Mouse (Mus musculus): ENCODE data around the gene Clec11a. TPM values are rescaled to one million over a fixed set of nuclear protein-coding genes. Genes with fewer than 3 reads are reported as not detected.

Clec11a gene
- polyA plus RNA-seq (2014; fragmentation: Nextera tagmentation; extraction: Ambion mirVana) = 0.81 and 0.85 TPM in 2 replicates

- 69% methylated on average over 6 of the region's 6 CpGs for WGBS
Measured at GRCm38 (mm10) chr7:44306516-44307240, at the start of gene Clec11a. Gene Clec11a, minus strand, starts transcription at chr7:44306902.

GRCm38 (mm10) chr7:44355411-44355810 lies 48.7 kb upstream of the Clec11a start:
- WGBS = 62% methylated on average over 6 of the region's 6 CpGs
- H3K36me3 ChIP-seq (ENCODE audit: control insufficient read depth, insufficient read depth, low read length) = no peaks in the 10 kb centered on the region
- peaks cover 86% of the 10 kb centered on the region for H3K27me3 ChIP-seq (ENCODE audit: control insufficient read depth, insufficient read depth, low read length)
- no peak overlapping the region for H3K27ac ChIP-seq (replicated peaks in 1 of 2; ENCODE audit: control insufficient read depth in 1 of 2, insufficient read depth in 1 of 2, low read depth in 2 of 2, low read length in 2 of 2)
- H3K4me3 ChIP-seq (ENCODE audit: control insufficient read depth in 1 of 2, insufficient read depth in 1 of 2, low read depth in 1 of 2, low read length in 2 of 2) = no peak overlapping the region
- H3K9me3 ChIP-seq (ENCODE audit: control insufficient read depth, low read length) = no peaks in the 10 kb centered on the region
- H3K4me2 ChIP-seq (ENCODE audit: low read length) = no peak overlapping the region
- peaks cover 29 to 52% of the 10 kb centered on the region in 2 experiments for H3K4me1 ChIP-seq (ENCODE audit: control insufficient read depth in 2 of 2, insufficient read depth in 2 of 2, low read length in 2 of 2)
- no peak overlapping the region for H3K9ac ChIP-seq (ENCODE audit: low read length)
- no peak for ATAC-seq (ENCODE audit: insufficient number of reproducible peaks, insufficient read depth, low FRiP score, low read depth)

More at GRCm38 (mm10) chr7:44306516-44307240, at the start of gene Clec11a:
- no peak for ATAC-seq (ENCODE audit: insufficient number of reproducible peaks, insufficient read depth, low FRiP score, low read depth)
- H3K4me1 ChIP-seq (ENCODE audit: control insufficient read depth in 2 of 2, insufficient read depth in 2 of 2, low read length in 2 of 2) = peaks cover 3 to 19% of the 10 kb centered on the region in 2 experiments; a peak in 3 of 4 replicates
- H3K9me3 ChIP-seq (ENCODE audit: control insufficient read depth, low read length) = no peaks in the 10 kb centered on the region
- H3K9ac ChIP-seq (ENCODE audit: low read length) = no peak within 1 kb of the TSS
- H3K4me3 ChIP-seq (ENCODE audit: control insufficient read depth in 1 of 2, insufficient read depth in 1 of 2, low read depth in 1 of 2, low read length in 2 of 2) = peak within 1 kb of the TSS; percentile 58 to 71; a peak in 2 of 4 replicates
- peak within 1 kb of the TSS; percentile 90 for H3K4me2 ChIP-seq (ENCODE audit: low read length)
- peaks cover 45% of the 10 kb centered on the region for H3K27me3 ChIP-seq (ENCODE audit: control insufficient read depth, insufficient read depth, low read length)
- 0 out of 4 replicates have a peak within 1 kb of the TSS, but pooled peaks of 1 of the 2 experiments have one; percentile 45 for H3K27ac ChIP-seq (replicated peaks in 1 of 2; ENCODE audit: control insufficient read depth in 1 of 2, insufficient read depth in 1 of 2, low read depth in 2 of 2, low read length in 2 of 2)
- H3K36me3 ChIP-seq (ENCODE audit: control insufficient read depth, insufficient read depth, low read length) = no peaks in the 10 kb centered on the region

GRCm38 (mm10) chr7:44353601-44354340 lies 47.1 kb upstream of the Clec11a start:
- Histone ChIP-seq H3K27me3 (ENCODE audit: control insufficient read depth, insufficient read depth, low read length) (peaks cover 90% of the 10 kb centered on the region), H3K27ac (replicated peaks in 1 of 2; ENCODE audit: control insufficient read depth in 1 of 2, insufficient read depth in 1 of 2, low read depth in 2 of 2, low read length in 2 of 2) (no peak overlapping the region), H3K4me1 (ENCODE audit: control insufficient read depth in 2 of 2, insufficient read depth in 2 of 2, low read length in 2 of 2) (peaks cover 22 to 43% of the 10 kb centered on the region in 2 experiments), H3K4me2 (ENCODE audit: low read length) (peak overlapping the region; percentile 27), H3K9me3 (ENCODE audit: control insufficient read depth, low read length) (no peaks in the 10 kb centered on the region), H3K36me3 (ENCODE audit: control insufficient read depth, insufficient read depth, low read length) (no peaks in the 10 kb centered on the region), H3K4me3 (ENCODE audit: control insufficient read depth in 1 of 2, insufficient read depth in 1 of 2, low read depth in 1 of 2, low read length in 2 of 2) (peak overlapping the region in 1 of 2 experiments; percentile 9; a peak in 1 of 4 replicates), H3K9ac (ENCODE audit: low read length) (no peak overlapping the region)
- WGBS = 3% methylated on average over 35 of the region's 35 CpGs
- ATAC-seq (ENCODE audit: insufficient number of reproducible peaks, insufficient read depth, low FRiP score, low read depth) = no peak

GRCm38 (mm10) chr7:44352750-44353600 lies 46.3 kb upstream of the Clec11a start:
- peaks cover 94% of the 10 kb centered on the region for H3K27me3 ChIP-seq (ENCODE audit: control insufficient read depth, insufficient read depth, low read length)
- no peak overlapping the region for H3K27ac ChIP-seq (replicated peaks in 1 of 2; ENCODE audit: control insufficient read depth in 1 of 2, insufficient read depth in 1 of 2, low read depth in 2 of 2, low read length in 2 of 2)
- H3K4me3 ChIP-seq (ENCODE audit: control insufficient read depth in 1 of 2, insufficient read depth in 1 of 2, low read depth in 1 of 2, low read length in 2 of 2) = peak overlapping the region in 1 of 2 experiments; percentile 9; a peak in 1 of 4 replicates
- WGBS = 3% methylated on average over 60 of the region's 71 CpGs
- no peak for ATAC-seq (ENCODE audit: insufficient number of reproducible peaks, insufficient read depth, low FRiP score, low read depth)
- H3K36me3 ChIP-seq (ENCODE audit: control insufficient read depth, insufficient read depth, low read length) = no peaks in the 10 kb centered on the region
- no peak overlapping the region for H3K9ac ChIP-seq (ENCODE audit: low read length)
- H3K4me1 ChIP-seq (ENCODE audit: control insufficient read depth in 2 of 2, insufficient read depth in 2 of 2, low read length in 2 of 2) = peaks cover 18 to 39% of the 10 kb centered on the region in 2 experiments; a peak in 3 of 4 replicates
- H3K9me3 ChIP-seq (ENCODE audit: control insufficient read depth, low read length) = no peaks in the 10 kb centered on the region
- peak overlapping the region; percentile 27 for H3K4me2 ChIP-seq (ENCODE audit: low read length)

GRCm38 (mm10) chr7:44351881-44352749 lies 45.4 kb upstream of the Clec11a start:
- no peaks in the 10 kb centered on the region for H3K36me3 ChIP-seq (ENCODE audit: control insufficient read depth, insufficient read depth, low read length)
- no peak overlapping the region for H3K27ac ChIP-seq (replicated peaks in 1 of 2; ENCODE audit: control insufficient read depth in 1 of 2, insufficient read depth in 1 of 2, low read depth in 2 of 2, low read length in 2 of 2)
- peaks cover 10 to 32% of the 10 kb centered on the region in 2 experiments; a peak in 3 of 4 replicates for H3K4me1 ChIP-seq (ENCODE audit: control insufficient read depth in 2 of 2, insufficient read depth in 2 of 2, low read length in 2 of 2)
- no peaks in the 10 kb centered on the region for H3K9me3 ChIP-seq (ENCODE audit: control insufficient read depth, low read length)
- 0 out of 4 replicates have a peak overlapping the region, but pooled peaks of 1 of the 2 experiments have one; percentile 9 for H3K4me3 ChIP-seq (ENCODE audit: control insufficient read depth in 1 of 2, insufficient read depth in 1 of 2, low read depth in 1 of 2, low read length in 2 of 2)
- peaks cover 94% of the 10 kb centered on the region for H3K27me3 ChIP-seq (ENCODE audit: control insufficient read depth, insufficient read depth, low read length)
- H3K4me2 ChIP-seq (ENCODE audit: low read length) = peak overlapping the region; percentile 27
- WGBS = 4% methylated on average over 69 of the region's 71 CpGs
- ATAC-seq (ENCODE audit: insufficient number of reproducible peaks, insufficient read depth, low FRiP score, low read depth) = no peak
- no peak overlapping the region for H3K9ac ChIP-seq (ENCODE audit: low read length)

GRCm38 (mm10) chr7:44350957-44351711 lies 44.4 kb upstream of the Clec11a start:
- H3K9me3 ChIP-seq (ENCODE audit: control insufficient read depth, low read length) = no peaks in the 10 kb centered on the region
- H3K4me2 ChIP-seq (ENCODE audit: low read length) = peak overlapping the region; percentile 72
- H3K27ac ChIP-seq (replicated peaks in 1 of 2; ENCODE audit: control insufficient read depth in 1 of 2, insufficient read depth in 1 of 2, low read depth in 2 of 2, low read length in 2 of 2) = no peak overlapping the region
- H3K36me3 ChIP-seq (ENCODE audit: control insufficient read depth, insufficient read depth, low read length) = no peaks in the 10 kb centered on the region
- no peak for ATAC-seq (ENCODE audit: insufficient number of reproducible peaks, insufficient read depth, low FRiP score, low read depth)
- peaks cover 84% of the 10 kb centered on the region for H3K27me3 ChIP-seq (ENCODE audit: control insufficient read depth, insufficient read depth, low read length)
- peak overlapping the region; percentile 56 for H3K9ac ChIP-seq (ENCODE audit: low read length)
- 6% methylated on average over 25 of the region's 25 CpGs for WGBS
- peak overlapping the region; percentile 15 to 34; a peak in 3 of 4 replicates for H3K4me3 ChIP-seq (ENCODE audit: control insufficient read depth in 1 of 2, insufficient read depth in 1 of 2, low read depth in 1 of 2, low read length in 2 of 2)
- peaks cover 4 to 25% of the 10 kb centered on the region in 2 experiments; a peak in 3 of 4 replicates for H3K4me1 ChIP-seq (ENCODE audit: control insufficient read depth in 2 of 2, insufficient read depth in 2 of 2, low read length in 2 of 2)
